Mouse (Mus musculus) hematopoietic stem cell, adult 5-6 weeks (primary cell): Measurements from ENCODE around the gene Gm42674. TPM values are rescaled to one million over a fixed set of nuclear protein-coding genes. Genes with fewer than 3 reads are reported as not detected.

Source experiments
- ATAC-seq, 2 experiments: fragments of 125-278 bp in 1 of 2; replicated peaks in 1 of 2; 2 replicates each; pipeline ENCODE4 v1.8.0; 2016 to 2017; ENCODE audit warnings: inconsistent platforms in 2 of 2, mild to moderate bottlenecking in 2 of 2, moderate number of reproducible peaks in 2 of 2, low read depth in 1 of 2, moderate TSS enrichment in 1 of 2; ENCODE audit not compliant: low FRiP score in 2 of 2, poor library complexity in 2 of 2, severe bottlenecking in 2 of 2, insufficient read depth in 1 of 2, low TSS enrichment in 1 of 2
- total RNA-seq: library from RNA; stranded (forward); fragments of 172-1452, 232-1000 nt; gene quantifications from 2 replicates; pipeline ENCODE4 v1.2.3, GENCODE M21; 2017

Gm42674 gene
- total RNA-seq, 1 experiment from 2014 or later: not detected

GRCm38 (mm10) chr3:90613461-90614147 is 11.9 kb downstream of the Gm42674 start:
- ATAC-seq: 0 out of 4 replicates have a peak, but pooled peaks of 1 of the 2 experiments have one; percentile 4

- no peak for ATAC-seq
These were observed 12.4 kb downstream of the Gm42674 start for GRCm38 (mm10) chr3:90614148-90614530.

DNA sequence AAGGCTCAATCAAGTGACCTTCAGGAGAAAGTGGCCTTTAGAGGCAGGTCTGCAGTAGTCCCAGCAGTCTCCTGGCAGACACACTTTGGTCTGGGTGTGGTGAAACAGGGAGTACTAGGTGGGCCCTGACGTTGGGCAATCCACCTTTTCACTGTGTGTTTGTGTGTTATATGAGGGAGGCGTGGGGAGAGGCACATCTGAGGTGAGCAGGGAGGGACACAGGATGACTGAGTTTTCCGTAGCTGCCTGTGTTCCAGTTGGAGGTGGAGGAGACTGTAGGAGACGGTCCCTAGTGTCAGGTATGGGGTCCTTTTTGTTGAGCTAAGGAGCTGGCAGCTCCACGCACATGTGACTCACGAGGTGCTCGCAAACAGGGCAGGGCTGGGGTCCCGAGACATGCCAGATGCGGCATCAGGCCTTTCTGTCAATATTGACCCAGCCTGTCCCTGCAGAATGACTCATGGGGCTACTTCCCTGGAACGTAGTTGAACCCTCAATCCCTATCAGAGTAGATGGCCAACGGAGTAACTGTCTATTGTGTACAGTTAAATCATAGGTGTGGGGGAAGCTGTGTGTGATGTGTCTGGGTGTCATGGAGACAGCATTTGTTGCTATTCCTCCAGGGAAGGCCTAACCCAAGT is 13.0 kb downstream of the Gm42674 start:
- ATAC-seq: no peak

- peak; percentile 72 to 74 for ATAC-seq
These were observed 13.7 kb downstream of the Gm42674 start for GRCm38 (mm10) chr3:90615415-90615814.

- no peak for ATAC-seq
These were observed 14.2 kb downstream of the Gm42674 start for GRCm38 (mm10) chr3:90615911-90616310.

GRCm38 (mm10) chr3:90617586-90617985 is 15.9 kb downstream of the Gm42674 start:
- ATAC-seq: no peak

- peak in 1 of 2 experiments; percentile 56; a peak in 1 of 4 replicates for ATAC-seq
These were observed 19.8 kb downstream of the Gm42674 start for GRCm38 (mm10) chr3:90621552-90621951.

GRCm38 (mm10) chr3:90623435-90624071 is 21.8 kb downstream of the Gm42674 start:
- peak; percentile 28 to 52; a peak in 2 of 4 replicates for ATAC-seq

DNA sequence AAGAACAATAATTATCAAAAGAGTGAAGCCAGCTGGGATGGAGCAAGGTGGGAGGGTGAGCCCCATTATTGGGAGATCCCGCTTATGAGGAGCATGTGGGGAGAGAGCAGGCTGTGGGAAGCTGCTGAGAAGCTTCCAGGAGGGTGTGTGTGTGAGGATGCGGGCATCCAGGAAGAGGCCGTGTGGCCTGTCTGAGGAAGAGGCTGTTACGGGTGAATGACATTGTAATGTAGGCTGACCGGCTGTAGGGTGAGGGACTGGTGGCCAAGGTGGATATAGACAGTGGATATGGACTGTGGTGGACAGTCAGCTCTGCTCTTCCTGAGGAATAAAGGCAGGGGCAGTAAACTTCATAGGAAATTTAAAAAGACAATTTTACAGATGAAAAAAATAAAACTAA is 23.8 kb downstream of the Gm42674 start:
- no peak for ATAC-seq

DNA sequence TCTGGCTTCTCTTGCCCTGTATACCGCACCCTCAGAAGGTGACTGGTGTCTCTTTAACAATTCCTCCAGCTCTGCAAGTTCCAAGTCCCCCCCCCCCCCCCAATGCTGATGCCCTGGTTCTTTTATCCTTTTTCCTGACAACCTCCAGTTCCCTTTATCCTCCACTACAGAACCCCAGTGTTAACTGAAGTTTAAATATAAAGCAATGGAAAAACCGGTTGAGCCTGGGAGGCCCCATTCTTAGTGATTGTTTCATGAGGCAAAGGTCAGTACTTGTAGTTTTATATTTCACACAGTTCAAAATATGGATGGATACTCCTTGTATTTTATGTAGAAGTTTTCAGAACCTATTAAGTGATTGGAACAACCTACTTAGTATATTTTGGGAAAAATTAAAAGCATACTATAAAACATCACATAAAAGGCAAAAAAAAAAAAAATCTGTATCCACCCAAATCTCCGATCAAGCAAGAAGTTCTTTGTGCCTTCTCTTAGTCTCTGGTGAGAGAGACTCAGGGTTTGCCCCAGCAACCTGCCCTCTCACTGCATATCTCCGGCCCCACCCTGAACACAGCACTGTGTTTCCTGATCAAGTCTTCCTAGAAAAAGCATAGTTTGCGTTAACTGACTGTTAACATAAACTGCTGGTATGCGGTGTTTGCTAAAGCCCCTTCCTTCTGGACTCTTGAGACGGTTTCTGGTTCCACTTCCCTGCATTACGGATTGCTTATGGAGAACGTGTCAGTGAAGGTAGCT is 24.7 kb downstream of the Gm42674 start:
- no peak for ATAC-seq

- ATAC-seq: peak in 1 of 2 experiments; percentile 40; a peak in 1 of 4 replicates
These were observed 25.7 kb downstream of the Gm42674 start for GRCm38 (mm10) chr3:90627366-90627765.

DNA sequence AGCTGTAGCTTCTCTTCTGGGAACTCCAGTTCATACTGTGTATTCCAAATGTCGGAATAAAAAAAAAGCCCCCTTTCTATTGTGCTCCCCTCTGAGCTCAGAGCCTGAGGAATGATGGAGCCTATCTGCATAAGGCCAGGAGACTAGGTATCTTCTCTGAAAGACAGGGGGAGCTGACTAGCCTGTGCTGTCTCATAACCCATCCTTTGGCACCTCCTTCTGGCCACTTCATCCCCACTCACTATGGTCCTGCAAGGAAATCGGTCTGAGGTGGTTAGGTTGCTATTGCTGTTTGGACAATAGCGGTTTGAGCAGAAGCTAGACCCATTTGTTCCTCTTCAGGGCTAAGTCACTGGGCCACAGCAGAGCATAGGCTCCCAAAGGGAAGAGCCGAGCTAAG is 26.1 kb downstream of the Gm42674 start:
- ATAC-seq: peak in 1 of 2 experiments; percentile 18; a peak in 1 of 4 replicates

DNA sequence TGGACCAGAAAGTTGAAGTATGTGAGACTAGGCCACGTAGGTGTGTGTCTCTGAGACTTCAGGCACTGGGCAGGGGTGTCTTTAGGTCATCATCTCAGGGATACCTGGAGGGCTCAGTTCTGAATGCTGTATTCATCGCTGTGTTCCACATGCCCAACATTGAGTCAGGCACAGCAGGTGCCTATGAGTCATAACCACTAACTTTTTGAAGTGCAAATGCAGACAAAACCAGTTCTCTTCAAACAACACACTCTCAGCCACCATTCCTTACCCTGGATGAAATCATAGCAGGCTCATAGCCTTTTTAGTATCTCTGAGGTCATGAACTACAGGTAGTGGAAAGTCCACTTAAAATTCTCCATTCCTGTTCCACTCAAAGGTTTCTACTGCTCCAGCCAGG is 27.6 kb downstream of the Gm42674 start:
- no peak for ATAC-seq

- ATAC-seq: peak; percentile 15 to 32; a peak in 1 of 4 replicates
These were observed 30.3 kb downstream of the Gm42674 start for GRCm38 (mm10) chr3:90631984-90632383.

DNA sequence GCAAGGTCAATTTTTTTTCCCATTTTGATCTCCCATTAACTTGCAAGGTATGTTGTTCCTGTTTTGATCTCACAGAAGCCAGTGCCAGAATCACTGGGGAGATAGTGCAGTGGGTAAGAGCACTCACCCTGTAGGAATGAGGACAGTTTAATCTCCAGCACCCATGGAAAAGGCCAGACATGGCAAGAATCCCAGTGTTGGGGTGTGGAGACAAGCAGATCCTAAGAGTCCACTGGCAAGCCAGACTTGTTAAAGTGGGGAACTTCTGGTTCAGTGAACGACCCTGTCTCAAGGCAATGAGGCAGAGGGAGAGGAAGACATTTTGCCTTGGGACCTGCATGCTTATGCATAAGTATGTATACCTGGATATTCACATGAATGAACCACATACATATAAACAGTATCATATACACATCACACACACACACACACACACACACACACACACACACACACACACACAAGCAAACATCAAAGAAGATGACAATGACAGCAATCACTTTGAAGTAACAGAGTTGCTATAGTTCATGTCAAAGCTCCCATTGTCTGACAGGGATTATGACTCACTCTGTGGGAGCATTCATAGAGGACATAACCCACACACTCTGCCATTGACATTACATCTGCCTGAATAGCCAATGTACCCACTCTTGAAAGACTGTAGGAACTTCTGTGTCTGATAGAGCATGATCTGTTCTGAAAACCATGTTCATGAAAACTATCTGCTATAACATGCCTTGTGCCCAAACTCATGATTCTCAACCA is 37.0 kb downstream of the Gm42674 start:
- ATAC-seq: no peak

DNA sequence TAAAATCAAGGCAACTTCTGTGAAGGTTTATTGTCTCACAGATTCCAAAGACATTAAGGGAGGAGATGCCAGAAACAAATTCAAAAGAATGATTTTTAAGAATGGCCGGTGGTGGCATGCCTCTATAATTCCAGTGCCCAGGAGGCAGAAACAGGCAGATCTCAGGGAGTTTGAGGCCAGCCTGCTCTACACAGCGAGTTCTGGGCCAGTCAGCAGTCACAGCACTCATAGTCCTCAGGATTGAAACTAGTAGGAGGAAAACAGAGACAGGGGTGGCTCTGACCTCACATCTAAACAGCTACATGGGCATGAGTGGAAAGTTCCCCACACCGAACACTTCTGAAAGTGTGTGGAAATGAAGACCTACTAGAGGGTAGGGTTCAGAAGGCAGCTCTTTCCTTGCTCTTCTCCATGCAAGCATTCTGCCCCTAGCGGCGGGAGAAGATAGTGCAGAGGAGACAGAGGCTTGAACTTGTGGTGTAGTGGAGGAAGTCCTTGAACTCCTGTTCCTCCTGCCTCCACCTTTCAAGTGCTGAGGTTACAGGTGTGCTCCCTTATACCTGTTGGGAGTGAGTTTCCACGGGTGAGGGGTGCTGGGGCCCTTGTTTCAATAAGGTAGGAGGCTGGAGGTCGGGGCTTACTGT is 37.9 kb downstream of the Gm42674 start:
- ATAC-seq: peak; percentile 60 to 65; a peak in 1 of 4 replicates

DNA sequence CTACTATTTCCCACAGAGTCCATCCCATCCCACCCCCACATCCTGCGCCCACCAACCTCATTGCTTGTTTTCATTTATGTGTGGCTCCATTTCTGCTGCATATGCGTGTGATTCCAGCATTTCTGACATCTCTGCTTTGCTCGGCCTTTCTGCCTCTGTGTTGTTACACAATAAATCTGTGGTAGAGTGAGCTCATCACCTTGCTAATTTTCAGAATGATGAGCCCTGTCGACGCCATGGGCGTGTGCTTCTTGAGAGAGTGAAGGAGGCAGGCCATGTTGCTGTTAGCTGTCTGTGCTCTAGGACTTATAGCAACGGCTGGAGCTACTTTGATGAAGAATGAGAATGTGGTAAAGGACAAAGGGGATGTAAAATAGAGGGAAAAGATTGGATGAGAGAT is 39.3 kb downstream of the Gm42674 start:
- ATAC-seq: no peak
